Mouse (Mus musculus) left cerebral cortex, adult 11 months (tissue): ENCODE measurements around the gene Gm28042.

Experiments
- DNase-seq: peaks from one replicate; pipeline ENCODE4 v3.0.0; 2022; ENCODE audit warnings: low spot score

The Gm28042 gene

GRCm38 (mm10) chr2:120026984-120027949, at the start of gene Gm28042, which contains the start of gene Jmjd7:
TSS of gene Gm28042 (plus strand) at chr2:120027493.
TSS of gene Jmjd7 (plus strand) at chr2:120027483.
- DNase-seq: peak; percentile 72

GRCm38 (mm10) chr2:119980343-119980986, 46.8 kb upstream of the Gm28042 start:
- no peak for DNase-seq

GRCm38 (mm10) chr2:119981631-119982030, 45.7 kb upstream of the Gm28042 start:
- DNase-seq: no peak

- no peak for DNase-seq
These were observed 41.4 kb upstream of the Gm28042 start for GRCm38 (mm10) chr2:119985871-119986270.

GRCm38 (mm10) chr2:119986369-119986768, 40.9 kb upstream of the Gm28042 start:
- no peak for DNase-seq

- DNase-seq: no peak
These were observed 39.9 kb upstream of the Gm28042 start for GRCm38 (mm10) chr2:119987441-119987840.

GRCm38 (mm10) chr2:119988952-119989351, 38.3 kb upstream of the Gm28042 start:
- no peak for DNase-seq

GRCm38 (mm10) chr2:119990881-119991280, 36.4 kb upstream of the Gm28042 start:
- DNase-seq: no peak

- no peak for DNase-seq
These were observed 34.9 kb upstream of the Gm28042 start for GRCm38 (mm10) chr2:119992349-119992748.

GRCm38 (mm10) chr2:119993515-119993914, 33.8 kb upstream of the Gm28042 start:
- no peak for DNase-seq

- DNase-seq: no peak
These were observed 32.5 kb upstream of the Gm28042 start for GRCm38 (mm10) chr2:119994839-119995238.

GRCm38 (mm10) chr2:119995391-119996281, 31.7 kb upstream of the Gm28042 start:
- DNase-seq: no peak

GRCm38 (mm10) chr2:119997354-119997753, 29.9 kb upstream of the Gm28042 start:
- DNase-seq: no peak

- no peak for DNase-seq
These were observed 27.6 kb upstream of the Gm28042 start for GRCm38 (mm10) chr2:119999731-120000130.

- DNase-seq: no peak
These were observed 26.3 kb upstream of the Gm28042 start for GRCm38 (mm10) chr2:120000882-120001584.

GRCm38 (mm10) chr2:120001956-120002355, 25.3 kb upstream of the Gm28042 start:
- DNase-seq: no peak

GRCm38 (mm10) chr2:120003970-120004369, 23.3 kb upstream of the Gm28042 start:
- no peak for DNase-seq

GRCm38 (mm10) chr2:120006696-120007095, 20.6 kb upstream of the Gm28042 start:
- no peak for DNase-seq

- DNase-seq: no peak
These were observed 19.5 kb upstream of the Gm28042 start for GRCm38 (mm10) chr2:120007680-120008210.

- no peak for DNase-seq
These were observed 18.6 kb upstream of the Gm28042 start for GRCm38 (mm10) chr2:120008672-120009071.
